Mouse (Mus musculus): ENCODE measurements at regions not wholly inside any gene's neighbourhood (a gene's known extent, or its start where the extent isn't known, plus 50 kb on each side); places are given as distances from the start of the nearest gene placed in this dataset.

GRCm38 (mm10) chr9:30520116-30520515 lies 93.2 kb downstream of the Snx19 start:
- no peak for DNase-seq

GRCm38 (mm10) chr9:30519231-30519630 lies 92.3 kb downstream of the Snx19 start:
- DNase-seq: peak; percentile 20 to 63

Measured in cerebellum, postnatal 25 days (tissue).